Mouse (Mus musculus) CH12.LX (cell line): ENCODE results near the gene Ctla2b.
"Not testable (repeated sequence)": the region's sequence is repeated elsewhere in the genome, so short reads cannot be mapped to it uniquely, and the experiment has no call there.

ENCODE experiments used
- CTCF ChIP-seq, 2 experiments: IDR thresholded peaks in 1 of 2; conservative IDR thresholded peaks in 1 of 2; 2 replicates each; pipeline ENCODE4 v1.5.1; 2011 to 2012; ENCODE audit warnings: low read depth in 2 of 2, low read length in 2 of 2, improper control_type of control experiment in 1 of 2, inconsistent platforms in 1 of 2, mild to moderate bottlenecking in 1 of 2, moderate library complexity in 1 of 2
- ELF1 ChIP-seq: IDR thresholded peaks from 2 replicates; pipeline ENCODE4 v1.6.1; 2014; ENCODE audit warnings: low read depth, mild to moderate bottlenecking, inconsistent platforms, low read length, improper control_type of control experiment
- EP300 ChIP-seq: IDR thresholded peaks from 2 replicates; pipeline ENCODE4 v1.6.1; 2011; ENCODE audit warnings: low read length, improper control_type of control experiment
- HCFC1 ChIP-seq: IDR thresholded peaks from 2 replicates; pipeline ENCODE4 v1.6.1; 2012; ENCODE audit warnings: low read depth, mild to moderate bottlenecking, inconsistent platforms, low read length, improper control_type of control experiment
- MAX ChIP-seq: IDR thresholded peaks from 2 replicates; pipeline ENCODE4 v1.6.1; 2011; ENCODE audit warnings: low read length, improper control_type of control experiment
- MEF2A ChIP-seq: IDR thresholded peaks from 2 replicates; pipeline ENCODE4 v1.6.1; 2014; ENCODE audit warnings: low read depth, mild to moderate bottlenecking, inconsistent platforms, low read length, improper control_type of control experiment, borderline replicate concordance
- POLR2A ChIP-seq: IDR thresholded peaks from 2 replicates; pipeline ENCODE4 v1.6.1; 2011; ENCODE audit warnings: low read depth, mild to moderate bottlenecking, improper control_type of control experiment, low read length
- TBP ChIP-seq: conservative IDR thresholded peaks from 2 replicates; pipeline ENCODE4 v1.6.1; 2011; ENCODE audit warnings: low read depth, low read length, improper control_type of control experiment
- USF1 ChIP-seq: IDR thresholded peaks from 2 replicates; pipeline ENCODE4 v1.6.1; 2014; ENCODE audit warnings: low read depth, mild to moderate bottlenecking, inconsistent platforms, low read length, improper control_type of control experiment
- USF2 ChIP-seq: conservative IDR thresholded peaks from 2 replicates; pipeline ENCODE4 v1.6.1; 2011; ENCODE audit warnings: low read depth, low read length, improper control_type of control experiment

GRCm38 (mm10) chr13:60896794-60897193 lies 453 bp downstream of the Ctla2b start, which contains the start of gene Gm49392:
- not testable (repeated sequence) for TF ChIP-seq POLR2A; MAX; USF2; HCFC1; ELF1; MEF2A; EP300; USF1; CTCF (conservative IDR thresholded peaks at IDR 0.05 in 1 of 2, IDR thresholded peaks at IDR 0.05 in 1 of 2; ENCODE audit: low read depth in 2 of 2, low read length in 2 of 2); TBP
